Mouse (Mus musculus) embryonic stem cell, embryonic (primary cell): ENCODE measurements around the gene 3830403N18Rik.
"Not testable (repeated sequence)": the region's sequence is repeated elsewhere in the genome, so short reads cannot be mapped to it uniquely, and the experiment has no call there.

ENCODE experiments used
- CTCF ChIA-PET, 4 experiments: fragments of 300-600 bp in 2 of 4; fragments of 350-600 bp in 2 of 4; sonication (Branson Sonifier 250); formaldehyde crosslinking; loops; one replicate each; lab custom pipeline; 2022; ENCODE audit warnings: inconsistent platforms in 2 of 4; lab: Charles Lee
- POLR2A ChIA-PET, 4 experiments: fragments of 300-600 bp in 2 of 4; fragments of 350-600 bp in 2 of 4; sonication (Branson Sonifier 250); formaldehyde crosslinking; loops; one replicate each; lab custom pipeline; 2022; ENCODE audit warnings: antibody characterized with exemption in 4 of 4, inconsistent platforms in 1 of 4; lab: Charles Lee

Gene 3830403N18Rik

DNA sequence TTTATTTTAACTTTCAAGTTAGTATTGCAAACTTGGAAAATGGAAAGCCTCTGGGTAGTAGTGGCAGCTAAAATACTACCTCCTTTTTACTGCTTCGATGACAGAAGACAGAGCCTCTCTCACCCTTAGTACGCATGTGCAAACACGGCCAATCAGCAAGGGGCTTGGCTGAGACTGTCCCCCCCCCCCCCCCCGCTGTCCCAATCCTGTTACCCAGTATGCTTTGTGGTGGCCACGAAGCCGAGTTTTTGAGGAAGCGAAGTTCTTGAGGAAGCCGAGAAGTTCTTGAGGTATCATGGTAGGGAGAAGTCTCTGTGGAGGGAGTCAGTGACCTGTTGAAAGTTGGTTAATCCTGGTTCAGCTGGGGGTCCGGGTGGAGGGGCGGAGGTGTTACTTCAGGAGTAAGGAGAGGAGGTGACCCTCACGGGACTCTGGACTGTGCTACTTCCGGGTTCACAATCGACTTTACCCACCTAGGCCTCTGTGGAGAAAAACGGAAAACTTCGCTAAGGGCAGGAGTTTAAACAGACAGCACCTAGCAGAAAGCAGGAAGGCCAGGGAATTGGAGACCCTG is at the start of gene 3830403N18Rik:
Gene 3830403N18Rik (plus strand): TSS at position 237 of the 574 bp plus-strand sequence.
- POLR2A ChIA-PET, CTCF ChIA-PET: not testable (repeated sequence)

- CTCF ChIA-PET = no interaction called here
These were observed 15.0 kb downstream of the 3830403N18Rik start for GRCm38 (mm10) chrX:56151396-56151795.

DNA sequence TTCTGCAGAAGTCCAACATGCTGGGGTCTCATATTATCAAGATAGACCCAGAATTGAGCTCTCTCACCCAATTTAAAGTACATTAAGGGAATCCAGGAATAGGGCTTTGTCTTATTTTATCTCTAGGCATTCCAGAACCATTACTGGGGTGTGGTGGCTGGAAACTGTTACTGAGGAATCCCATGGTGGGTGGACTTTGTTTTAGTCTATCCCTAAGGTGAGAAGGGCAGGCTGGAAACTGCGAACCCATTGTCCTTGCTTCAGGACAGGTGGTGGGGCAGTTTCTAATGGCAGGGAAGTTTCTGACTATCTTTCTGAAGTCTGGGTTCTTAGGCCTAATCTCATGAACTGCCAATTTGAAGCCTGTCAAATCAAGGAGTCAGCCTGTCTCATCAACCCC is 50.1 kb downstream of the 3830403N18Rik start:
- CTCF ChIA-PET, POLR2A ChIA-PET: not testable (repeated sequence)

More at GRCm38 (mm10) chrX:56151396-56151795, 15.0 kb downstream of the 3830403N18Rik start:
- POLR2A ChIA-PET = no interaction called here
